Mouse (Mus musculus): ENCODE data around the gene Cutc.

DNA sequence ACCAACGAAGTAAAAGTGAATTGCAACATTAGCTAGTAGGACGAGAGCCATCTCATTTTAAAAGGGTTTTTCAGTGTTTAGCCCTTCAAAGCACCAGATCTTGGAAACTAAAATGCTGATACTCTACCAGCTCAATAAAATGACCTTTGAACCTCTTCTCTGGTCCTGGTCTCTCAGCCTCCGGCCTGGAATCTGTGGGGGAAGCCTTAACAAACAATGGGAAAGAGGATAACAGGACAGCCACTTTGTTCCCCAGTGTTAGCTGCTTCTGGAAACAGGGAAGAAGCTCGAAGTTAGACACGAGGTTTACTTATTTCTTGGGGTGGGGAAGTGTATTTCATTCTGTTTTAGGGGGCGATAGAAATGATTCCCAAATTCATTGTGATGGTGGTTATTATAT is 19.5 kb downstream of the Cutc start:
- TF ChIP-seq CTCF (IDR thresholded peaks at IDR 0.05; ENCODE audit: low read depth, low read length): no peak
- TF ChIP-seq POLR2A (IDR thresholded peaks at IDR 0.05; ENCODE audit: borderline replicate concordance, low read depth, low read length): no peak

Measured in bone marrow macrophage, adult 2 months (primary cell).